Mouse (Mus musculus) layer of hippocampus, adult 2 months (tissue): ENCODE results near the gene Lamb1. TPM values are rescaled to one million over a fixed set of nuclear protein-coding genes. Genes with fewer than 3 reads are reported as not detected.
A peak's percentile ranks its signal among the peaks of the same experiment; 100 is the strongest.

Experiments
- DNase-seq, 2 experiments: peaks; one replicate each; pipeline ENCODE4 v3.0.0; 2022; ENCODE audit warnings: low spot score in 2 of 2
- H3K27ac ChIP-seq: fragments of 200-600 bp; 2 replicates; pipeline ENCODE4 v1.8.1; 2022
- H3K4me3 ChIP-seq: fragments of 200-600 bp; 2 replicates; pipeline ENCODE4 v1.8.1; 2022; ENCODE audit warnings: mild to moderate bottlenecking
- CTCF ChIP-seq: fragments of 200-600 bp; conservative IDR thresholded peaks from 2 replicates; pipeline ENCODE4 v1.8.1; 2022; ENCODE audit warnings: antibody characterized with exemption, mild to moderate bottlenecking, moderate library complexity
- total RNA-seq, 2 experiments: library from RNA; stranded (reverse); gene quantifications; 2 replicates each; pipeline ENCODE4 v1.2.3; 2021

Gene Lamb1
- total RNA-seq, 2 experiments from 2014 or later = 37.8 to 46.8 TPM

DNA sequence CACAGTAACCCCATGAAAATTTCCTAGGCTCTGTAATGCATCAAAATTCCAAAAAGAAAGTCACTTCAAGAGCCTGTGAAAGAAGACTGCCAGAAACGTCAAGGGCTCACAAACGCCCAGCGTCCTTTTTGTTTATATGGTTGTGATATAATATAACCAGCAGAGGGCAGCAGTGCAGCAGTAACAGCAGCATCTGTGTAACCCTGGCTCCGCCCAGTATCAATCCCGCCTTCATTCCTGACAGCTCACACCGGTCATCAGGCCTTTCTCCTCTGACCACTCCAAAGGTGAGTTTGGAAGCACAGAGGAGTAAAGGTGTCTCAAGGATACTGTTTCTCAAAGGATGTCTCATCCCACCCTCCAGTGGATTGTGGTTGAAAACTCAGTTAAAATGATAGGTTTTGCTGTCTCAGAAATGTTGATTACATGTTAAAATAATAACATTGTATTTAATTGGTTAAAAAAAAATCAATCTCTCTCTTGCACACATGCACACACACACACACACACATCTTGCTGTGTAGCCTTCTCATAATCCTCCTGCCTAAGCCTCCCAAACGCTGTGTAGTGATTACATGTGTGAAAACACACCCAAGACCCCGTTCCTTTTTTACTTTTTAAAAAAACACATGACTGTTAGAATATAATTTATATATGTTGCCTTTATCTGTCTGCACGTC is 109.7 kb downstream of the Lamb1 start:
- H3K27ac ChIP-seq = no peak overlapping the region
- peak overlapping the region; percentile 35; the same call in 1 of the 2 replicates for H3K4me3 ChIP-seq
- peak; percentile 68 to 74 for DNase-seq
- peak; percentile 91 for TF ChIP-seq CTCF

DNA sequence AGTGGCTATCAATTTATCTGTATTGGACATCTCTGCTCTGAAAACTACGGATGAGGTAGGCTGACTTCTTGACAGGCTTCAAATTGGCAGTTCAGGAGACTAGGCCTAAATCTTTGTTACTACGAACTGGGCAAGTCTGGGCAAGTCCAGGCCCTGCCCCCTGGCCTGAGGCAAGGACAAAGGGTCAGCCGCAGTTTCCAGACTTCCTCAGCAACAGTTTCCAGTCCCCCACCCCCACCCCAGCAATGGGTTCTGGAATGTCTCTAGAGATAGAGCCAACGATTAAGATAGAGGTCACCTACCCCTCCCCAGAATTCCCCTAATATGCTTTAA is 110.2 kb downstream of the Lamb1 start:
- Histone ChIP-seq H3K27ac (no peak overlapping the region), H3K4me3 (no peak overlapping the region)
- no peak for DNase-seq
- no peak for TF ChIP-seq CTCF

DNA sequence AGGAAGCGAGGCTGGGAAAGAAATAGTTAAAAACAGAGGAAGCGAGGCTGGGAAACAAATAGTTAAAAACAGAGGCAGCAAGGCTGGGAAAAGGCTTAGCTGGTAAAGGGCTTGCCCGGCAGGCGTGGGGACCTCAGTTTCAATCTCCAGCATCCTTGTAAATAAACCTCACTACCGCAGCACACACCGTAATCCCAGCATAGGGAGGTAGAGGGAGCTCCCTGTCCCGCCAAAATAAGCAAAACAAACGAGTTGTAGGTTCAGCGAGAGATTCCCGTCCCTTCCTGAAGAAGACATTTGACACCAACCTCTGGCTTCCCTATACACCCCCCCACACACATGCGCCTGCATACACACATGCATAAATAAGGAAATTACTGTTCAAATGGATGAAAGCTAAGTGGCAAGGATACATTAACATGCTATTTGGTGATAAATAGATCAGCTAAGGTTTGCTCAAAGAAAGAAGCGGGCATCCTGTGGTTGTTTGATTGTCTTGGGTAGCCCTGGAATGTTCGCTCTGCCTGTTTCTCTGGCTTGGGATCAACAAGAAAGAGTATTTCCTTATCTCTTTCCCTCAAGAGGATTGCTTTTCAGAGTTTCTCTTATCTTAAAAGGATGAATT is 111.4 kb downstream of the Lamb1 start:
- no peak for DNase-seq
- H3K27ac ChIP-seq = no peak overlapping the region
- no peak overlapping the region; the same call in 1 of the 2 replicates for H3K4me3 ChIP-seq

DNA sequence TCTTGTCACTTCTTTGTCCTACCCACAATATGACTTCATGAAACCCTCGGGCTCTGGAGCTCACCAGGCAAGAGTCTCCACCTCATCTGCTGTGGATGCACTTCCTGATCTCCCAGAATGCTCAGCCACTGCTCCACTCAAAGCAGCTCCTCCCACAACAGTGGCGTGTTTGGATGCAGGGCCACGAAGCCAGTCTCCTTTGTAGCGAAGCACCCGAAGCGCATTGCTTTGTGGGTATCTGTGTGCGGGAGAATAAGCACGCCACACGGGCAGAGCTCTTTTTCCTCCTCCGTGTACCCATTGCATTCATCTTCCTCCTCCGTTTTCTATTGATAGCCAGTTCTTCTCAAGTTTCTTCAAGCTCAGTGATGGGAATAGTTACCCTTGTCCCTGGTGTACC is 112.2 kb downstream of the Lamb1 start:
- DNase-seq = no peak
- no peak for TF ChIP-seq CTCF
- Histone ChIP-seq H3K27ac (no peak overlapping the region), H3K4me3 (no peak overlapping the region)

More for the DNA sequence above, 111.4 kb downstream of the Lamb1 start:
- TF ChIP-seq CTCF = peak; percentile 60

Other genes starting within 250 kb of the Lamb1 start
- not detected for gene Fam110c, start 191.4 kb upstream of the Lamb1 start, total RNA-seq
- gene Gm6993, start 24.5 kb upstream of the Lamb1 start, total RNA-seq = not detected
- 100 to 1,000 TPM; 106 to 108 TPM for gene Dld, start 86.2 kb downstream of the Lamb1 start, total RNA-seq
- under 1 TPM; 0.15 to 0.56 TPM for gene Slc26a3, start 125.6 kb downstream of the Lamb1 start, total RNA-seq
- gene Cbll1, start 234.4 kb downstream of the Lamb1 start, total RNA-seq = 10 to 100 TPM; 23.7 to 27.1 TPM